In the genomic region with DNA sequence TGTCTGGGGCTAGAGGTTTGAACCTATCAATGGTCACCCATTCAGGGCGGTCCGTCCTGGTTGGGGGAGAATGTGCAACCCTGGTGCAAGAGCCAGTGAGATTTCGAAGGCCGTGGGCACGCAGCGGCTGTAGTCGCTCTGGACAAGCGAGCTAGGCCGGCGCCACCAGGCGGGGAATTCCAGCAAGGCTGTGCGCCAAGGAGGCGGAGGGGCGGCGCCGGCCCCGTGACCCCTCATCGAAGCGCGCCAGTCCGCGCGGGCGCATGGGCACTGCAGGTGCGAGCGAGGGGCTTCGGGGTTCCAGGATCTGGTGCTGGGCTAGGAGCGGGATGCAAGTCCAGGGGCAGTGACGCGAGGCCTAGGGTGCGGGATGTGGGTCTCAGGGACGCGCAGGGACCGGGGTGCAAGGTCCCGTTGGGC, we compare ENCODE assay signal across 8 mouse cellular contexts. TPM values are rescaled to one million over a fixed set of nuclear protein-coding genes. Genes with fewer than 3 reads are reported as not detected.
DNase-seq lines count a peak whose midpoint lies in the region; ATAC-seq and TF ChIP-seq lines count a peak whose summit lies in the region.

No protein-coding gene starts in this region.

- H3K27me3 ChIP-seq in embryonic facial prominence, embryonic 14.5 days (replicated peaks; ENCODE audit: control insufficient read depth, insufficient read depth, low read length), result peaks cover 48% of the 10 kb centered on the region
- H3K27me3 ChIP-seq in heart, embryonic 13.5 days (replicated peaks), result peaks cover 8% of the 10 kb centered on the region
- H3K27me3 ChIP-seq in liver, embryonic 16.5 days (ENCODE audit: control insufficient read depth, insufficient read depth, low read depth, low read length), result peaks cover 19% of the 10 kb centered on the region
- H3K27me3 ChIP-seq in neural tube, embryonic 13.5 days, result peaks cover 76% of the 10 kb centered on the region
- H3K27me3 ChIP-seq in testis, adult 2 months (ENCODE audit: control insufficient read depth, insufficient read depth, low read length), result no peaks in the 10 kb centered on the region

- WGBS in embryonic facial prominence, embryonic 14.5 days, result under 1% methylated on average over 24 of the region's 35 CpGs
- under 1% methylated on average over 35 of the region's 35 CpGs for WGBS in heart, embryonic 13.5 days
- WGBS in liver, embryonic 16.5 days (ENCODE audit: insufficient replicate concordance), result under 1% methylated on average over 35 of the region's 35 CpGs
- WGBS in neural tube, embryonic 13.5 days, result under 1% methylated on average over 35 of the region's 35 CpGs

- H3K4me2 ChIP-seq in embryonic facial prominence, embryonic 14.5 days (ENCODE audit: low read depth, low read length), result peak overlapping the region; percentile 98
- H3K4me2 ChIP-seq in heart, embryonic 13.5 days, result peak overlapping the region; percentile 90
- H3K4me2 ChIP-seq in liver, embryonic 16.5 days (ENCODE audit: low read depth, low read length), result peak overlapping the region; percentile 95
- H3K4me2 ChIP-seq in neural tube, embryonic 13.5 days, result peak overlapping the region; percentile 78

- TF ChIP-seq POLR2A in testis, adult 2 months (IDR thresholded peaks at IDR 0.05; ENCODE audit: control insufficient read depth, low read depth, low read length), result peak; percentile 2; the same call in 1 of the 2 replicates

- peak overlapping the region; percentile 66 for H3K9ac ChIP-seq in embryonic facial prominence, embryonic 14.5 days (ENCODE audit: low read depth, low read length)
- peak overlapping the region; percentile 91 for H3K9ac ChIP-seq in heart, embryonic 13.5 days
- peak overlapping the region; percentile 66 for H3K9ac ChIP-seq in liver, embryonic 16.5 days (ENCODE audit: low read depth, low read length)
- H3K9ac ChIP-seq in neural tube, embryonic 13.5 days, result peak overlapping the region; percentile 66

- no peaks in the 10 kb centered on the region for H3K9me3 ChIP-seq in embryonic facial prominence, embryonic 14.5 days (ENCODE audit: control insufficient read depth, low read length)
- H3K9me3 ChIP-seq in heart, embryonic 13.5 days, result no peaks in the 10 kb centered on the region
- no peaks in the 10 kb centered on the region for H3K9me3 ChIP-seq in liver, embryonic 16.5 days (replicated peaks; ENCODE audit: control insufficient read depth, low read length)
- H3K9me3 ChIP-seq in neural tube, embryonic 13.5 days, result no peaks in the 10 kb centered on the region

- peak overlapping the region; percentile 52 for H3K27ac ChIP-seq in embryonic facial prominence, embryonic 14.5 days (replicated peaks; ENCODE audit: low read depth, low read length)
- peak overlapping the region; percentile 97 for H3K27ac ChIP-seq in heart, embryonic 13.5 days (replicated peaks)
- peak overlapping the region; percentile 81 for H3K27ac ChIP-seq in liver, embryonic 16.5 days (ENCODE audit: low read length)
- no peak overlapping the region for H3K27ac ChIP-seq in neural tube, embryonic 13.5 days (replicated peaks)
- peak overlapping the region; percentile 73 for H3K27ac ChIP-seq in testis, adult 2 months (ENCODE audit: control insufficient read depth, insufficient read depth, low read depth, low read length)

- peak; percentile 87 for DNase-seq in A20 (ENCODE audit: low read depth, low spot score)
- peak; percentile 73 to 76 for DNase-seq in adrenal gland, postnatal 4 days (ENCODE audit: low spot score in 2 of 2)
- peak; percentile 75 for DNase-seq in embryonic facial prominence, embryonic 14.5 days (ENCODE audit: low spot score)
- DNase-seq in kidney, postnatal 10 days, result peak; percentile 91

- ATAC-seq in embryonic facial prominence, embryonic 14.5 days (ENCODE audit: low read depth), result peak; percentile 63
- ATAC-seq in heart, embryonic 13.5 days (ENCODE audit: extremely low read depth, insufficient number of reproducible peaks, low FRiP score, low TSS enrichment), result peak; percentile 16; the same call in 1 of the 2 replicates
- peak; percentile 31 for ATAC-seq in liver, embryonic 16.5 days (ENCODE audit: low read depth)
- peak; percentile 62; the same call in 1 of the 2 replicates for ATAC-seq in neural tube, embryonic 13.5 days (ENCODE audit: low read depth)

- H3K36me3 ChIP-seq in embryonic facial prominence, embryonic 14.5 days (ENCODE audit: control insufficient read depth, insufficient read depth, low read length), result no peaks in the 10 kb centered on the region
- H3K36me3 ChIP-seq in heart, embryonic 13.5 days, result no peaks in the 10 kb centered on the region
- no peaks in the 10 kb centered on the region for H3K36me3 ChIP-seq in liver, embryonic 16.5 days (ENCODE audit: control insufficient read depth, insufficient read depth)
- H3K36me3 ChIP-seq in neural tube, embryonic 13.5 days, result no peaks in the 10 kb centered on the region
- no peaks in the 10 kb centered on the region for H3K36me3 ChIP-seq in testis, adult 2 months (ENCODE audit: control insufficient read depth, insufficient read depth, low read length)

- H3K4me1 ChIP-seq in embryonic facial prominence, embryonic 14.5 days (ENCODE audit: control insufficient read depth, insufficient read depth, low read length), result peaks cover 10% of the 10 kb centered on the region
- H3K4me1 ChIP-seq in heart, embryonic 13.5 days, result peaks cover 62% of the 10 kb centered on the region
- H3K4me1 ChIP-seq in liver, embryonic 16.5 days (ENCODE audit: control insufficient read depth, low read depth, low read length), result peaks cover 33% of the 10 kb centered on the region
- peaks cover 28% of the 10 kb centered on the region for H3K4me1 ChIP-seq in neural tube, embryonic 13.5 days (replicated peaks)
- peaks cover 16% of the 10 kb centered on the region for H3K4me1 ChIP-seq in testis, adult 2 months (ENCODE audit: control insufficient read depth, insufficient read depth, low read length)

- no peak for TF ChIP-seq CTCF in testis, adult 2 months (IDR thresholded peaks at IDR 0.05; ENCODE audit: control insufficient read depth, insufficient read depth, insufficient replicate concordance, low read depth, low read length)

- H3K4me3 ChIP-seq in embryonic facial prominence, embryonic 14.5 days (ENCODE audit: low read depth, low read length), result peak overlapping the region; percentile 68
- peak overlapping the region; percentile 69 for H3K4me3 ChIP-seq in heart, embryonic 13.5 days
- peak overlapping the region; percentile 71 for H3K4me3 ChIP-seq in liver, embryonic 16.5 days (ENCODE audit: low read depth, low read length)
- H3K4me3 ChIP-seq in neural tube, embryonic 13.5 days, result peak overlapping the region; percentile 46
- peak overlapping the region; percentile 69 for H3K4me3 ChIP-seq in testis, adult 2 months (ENCODE audit: control insufficient read depth, low read depth, low read length)

RNA-seq across cellular contexts. Expression of gene Rnf213, which starts 3.0 kb away (rescaled TPM):
- total RNA-seq in adrenal gland, postnatal 4 days (2021), result 10 to 100 TPM; 29.1 to 31.6 TPM
- 5.0 and 5.3 TPM in 2 replicates for polyA plus RNA-seq in embryonic facial prominence, embryonic 14.5 days (2014; fragmentation: Nextera tagmentation; extraction: Ambion mirVana)
- polyA plus RNA-seq in heart, embryonic 13.5 days (2015; fragmentation: Nextera tagmentation; extraction: Ambion mirVana), result 5.5 and 6.8 TPM in 2 replicates
- polyA plus RNA-seq in liver, embryonic 16.5 days (2015; fragmentation: Nextera tagmentation; extraction: Ambion mirVana), result 2.5 and 3.3 TPM in 2 replicates
- 0.98 and 1.6 TPM in 2 replicates for polyA plus RNA-seq in neural tube, embryonic 13.5 days (2015; fragmentation: Nextera tagmentation; extraction: Ambion mirVana)
- 3.9 and 4.5 TPM in 2 replicates for polyA plus RNA-seq in testis, adult 2 months (2012; rRNA removed)

RNA-seq across cellular contexts. Expression of gene Slc26a11, which starts 34.5 kb away (rescaled TPM):
- 10 to 100 TPM; 10.9 to 11.2 TPM for total RNA-seq in adrenal gland, postnatal 4 days (2021)
- 7.8 and 8.4 TPM in 2 replicates for polyA plus RNA-seq in embryonic facial prominence, embryonic 14.5 days (2014; fragmentation: Nextera tagmentation; extraction: Ambion mirVana)
- polyA plus RNA-seq in heart, embryonic 13.5 days (2015; fragmentation: Nextera tagmentation; extraction: Ambion mirVana), result 9.3 and 10.4 TPM in 2 replicates
- polyA plus RNA-seq in liver, embryonic 16.5 days (2015; fragmentation: Nextera tagmentation; extraction: Ambion mirVana), result 2.1 and 2.3 TPM in 2 replicates
- polyA plus RNA-seq in neural tube, embryonic 13.5 days (2015; fragmentation: Nextera tagmentation; extraction: Ambion mirVana), result 4.3 and 5.3 TPM in 2 replicates
- polyA plus RNA-seq in testis, adult 2 months (2012; rRNA removed), result 4.2 and 5.5 TPM in 2 replicates

RNA-seq across cellular contexts. Expression of gene Sgsh, which starts 34.5 kb away (rescaled TPM):
- 10 to 100 TPM; 18.3 to 20.9 TPM for total RNA-seq in adrenal gland, postnatal 4 days (2021)
- polyA plus RNA-seq in embryonic facial prominence, embryonic 14.5 days (2014; fragmentation: Nextera tagmentation; extraction: Ambion mirVana), result 7.2 and 7.3 TPM in 2 replicates
- polyA plus RNA-seq in heart, embryonic 13.5 days (2015; fragmentation: Nextera tagmentation; extraction: Ambion mirVana), result 5.7 and 6.9 TPM in 2 replicates
- 1.8 and 2.0 TPM in 2 replicates for polyA plus RNA-seq in liver, embryonic 16.5 days (2015; fragmentation: Nextera tagmentation; extraction: Ambion mirVana)
- 5.6 and 5.7 TPM in 2 replicates for polyA plus RNA-seq in neural tube, embryonic 13.5 days (2015; fragmentation: Nextera tagmentation; extraction: Ambion mirVana)
- 11.4 and 13.8 TPM in 2 replicates for polyA plus RNA-seq in testis, adult 2 months (2012; rRNA removed)
